Mouse (Mus musculus) MEL (cell line): ENCODE measurements around the gene Tbc1d1. TPM values are rescaled to one million over a fixed set of nuclear protein-coding genes. Genes with fewer than 3 reads are reported as not detected.

Experiments
- DNase-seq: peaks from one replicate; pipeline ENCODE4 v3.0.0; 2011; ENCODE audit warnings: low read depth, low spot score
- H3K27ac ChIP-seq: 2 replicates; pipeline ENCODE4 v1.5.1; 2012; ENCODE audit warnings: low read depth, mild to moderate bottlenecking, control low read depth, low read length, moderate library complexity; ENCODE audit not compliant: control insufficient read depth
- H3K27me3 ChIP-seq, 2 experiments: fragments of 150-350 bp in 1 of 2; sonication (generic) in 1 of 2; 2 replicates each; pipeline ENCODE4 v1.6.1; 2012; ENCODE audit warnings: low read length in 2 of 2, mild to moderate bottlenecking in 2 of 2, improper control_type of control experiment in 1 of 2, moderate library complexity in 1 of 2; ENCODE audit not compliant: insufficient read depth in 2 of 2, control insufficient read depth in 1 of 2
- H3K36me3 ChIP-seq, 2 experiments: 2 replicates each; pipeline ENCODE4 v1.6.1; 2012 to 2014; ENCODE audit warnings: low read length in 2 of 2, improper control_type of control experiment in 1 of 2, inconsistent platforms in 1 of 2, mild to moderate bottlenecking in 1 of 2; ENCODE audit not compliant: insufficient read depth in 2 of 2, control insufficient read depth in 1 of 2
- H3K4me1 ChIP-seq, 2 experiments: fragments of 150-350 bp in 1 of 2; sonication (generic) in 1 of 2; 2 replicates each; pipeline ENCODE4 v1.6.1; 2012; ENCODE audit warnings: low read length in 2 of 2, improper control_type of control experiment in 1 of 2, mild to moderate bottlenecking in 1 of 2; ENCODE audit not compliant: insufficient read depth in 2 of 2, control insufficient read depth in 1 of 2
- H3K4me3 ChIP-seq, 2 experiments: fragments of 150-350 bp in 1 of 2; sonication (generic) in 1 of 2; 2 replicates each; pipeline ENCODE4 v1.5.1; 2012; ENCODE audit warnings: low read depth in 2 of 2, low read length in 2 of 2, mild to moderate bottlenecking in 2 of 2, moderate library complexity in 2 of 2, control low read depth in 1 of 2, improper control_type of control experiment in 1 of 2; ENCODE audit not compliant: control insufficient read depth in 1 of 2, insufficient read depth in 1 of 2
- H3K79me2 ChIP-seq: 2 replicates; pipeline ENCODE4 v1.6.1; 2012; ENCODE audit warnings: mild to moderate bottlenecking, low read length, moderate library complexity; ENCODE audit not compliant: control insufficient read depth, poor library complexity, insufficient read depth
- H3K9ac ChIP-seq: 2 replicates; pipeline ENCODE4 v1.6.1; 2012; ENCODE audit warnings: low read depth, mild to moderate bottlenecking, control low read depth, low read length, moderate library complexity; ENCODE audit not compliant: control insufficient read depth, poor library complexity, severe bottlenecking
- H3K9me3 ChIP-seq: fragments of 150-350 bp; sonication (generic); replicated peaks from 2 replicates; pipeline ENCODE4 v1.6.1; 2012; ENCODE audit warnings: mild to moderate bottlenecking, low read length, improper control_type of control experiment, moderate library complexity; ENCODE audit not compliant: insufficient read depth
- CTCF ChIP-seq, 3 experiments: IDR thresholded peaks in 2 of 3; conservative IDR thresholded peaks in 1 of 3; 2 replicates each; pipeline ENCODE4 v1.5.1; 2011 to 2012; ENCODE audit warnings: low read length in 3 of 3, low read depth in 2 of 3, mild to moderate bottlenecking in 2 of 3, improper control_type of control experiment in 1 of 3, inconsistent platforms in 1 of 3, mixed read lengths in 1 of 3, moderate library complexity in 1 of 3; ENCODE audit not compliant: control insufficient read depth in 1 of 3, insufficient read depth in 1 of 3, poor library complexity in 1 of 3, severe bottlenecking in 1 of 3
- E2F4 ChIP-seq: IDR thresholded peaks from 2 replicates; pipeline ENCODE4 v1.6.1; 2011; ENCODE audit warnings: low read depth, low read length, improper control_type of control experiment, borderline replicate concordance
- JUND ChIP-seq: IDR thresholded peaks from 2 replicates; pipeline ENCODE4 v1.6.1; 2011; ENCODE audit warnings: low read depth, mild to moderate bottlenecking, improper control_type of control experiment, low read length
- NELFE ChIP-seq: IDR thresholded peaks from 2 replicates; pipeline ENCODE4 v1.6.1; 2011; ENCODE audit warnings: low read depth, low read length, improper control_type of control experiment
- POLR2AphosphoS2 ChIP-seq: IDR thresholded peaks from 2 replicates; pipeline ENCODE4 v1.6.1; 2011; ENCODE audit warnings: low read length, improper control_type of control experiment
- POLR2AphosphoS5 ChIP-seq: IDR thresholded peaks from 2 replicates; pipeline ENCODE4 v1.6.1; 2012; ENCODE audit warnings: low read depth, borderline replicate concordance, mild to moderate bottlenecking, inconsistent platforms, low read length, moderate library complexity, mixed read lengths
- SMC3 ChIP-seq: IDR thresholded peaks from 2 replicates; pipeline ENCODE4 v1.6.1; 2011; ENCODE audit warnings: low read depth, low read length, improper control_type of control experiment
- TCF12 ChIP-seq: IDR thresholded peaks from 2 replicates; pipeline ENCODE4 v1.6.1; 2014; ENCODE audit warnings: low read depth, mild to moderate bottlenecking, inconsistent platforms, low read length, improper control_type of control experiment, moderate library complexity
- USF1 ChIP-seq: IDR thresholded peaks from 2 replicates; pipeline ENCODE4 v1.6.1; 2014; ENCODE audit warnings: low read depth, mild to moderate bottlenecking, inconsistent platforms, low read length, improper control_type of control experiment, moderate library complexity
- USF2 ChIP-seq, 2 experiments: IDR thresholded peaks; 2 replicates each; pipeline ENCODE4 v1.6.1; 2011 to 2012; ENCODE audit warnings: improper control_type of control experiment in 2 of 2, low read length in 2 of 2, borderline replicate concordance in 1 of 2, inconsistent platforms in 1 of 2, low read depth in 1 of 2, mild to moderate bottlenecking in 1 of 2; ENCODE audit not compliant: insufficient read depth in 1 of 2
- polyA plus RNA-seq, 2 experiments: library from polyadenylated mRNA; stranded (reverse) in 1 of 2; unstranded in 1 of 2; fragments of >175 nt in 1 of 2; fragments of >200 nt in 1 of 2; gene quantifications; 2 replicates each; pipeline versions ENCODE4 v1.2.1 to v1.2.4; 2012; ENCODE audit warnings: low replicate concordance in 2 of 2, low read depth in 1 of 2; ENCODE audit not compliant: insufficient read length in 2 of 2, insufficient read depth in 1 of 2, missing spikeins in 1 of 2
- total RNA-seq: library from RNA; depleted of rRNA; stranded (reverse); fragments of 300-350 nt; gene quantifications from 2 replicates; pipeline ENCODE4 v1.2.3, GENCODE M21; 2012

The Tbc1d1 gene
- total and polyA plus RNA-seq, 3 experiments: 22.5 to 24.4 TPM; not detected in 1

GRCm38 (mm10) chr5:64297100-64297499 lies 141.0 kb downstream of the Tbc1d1 start:
- no peak overlapping the region for H3K27ac ChIP-seq
- no peaks in the 10 kb centered on the region; a peak in 1 of 4 replicates for H3K36me3 ChIP-seq

GRCm38 (mm10) chr5:64298331-64299036 lies 142.4 kb downstream of the Tbc1d1 start:
- Histone ChIP-seq H3K9ac (no peak overlapping the region), H3K27ac (no peak overlapping the region), H3K4me1 (no peaks in the 10 kb centered on the region), H3K79me2 (no peaks in the 10 kb centered on the region), H3K9me3 (no peaks in the 10 kb centered on the region), H3K4me3 (no peak overlapping the region), H3K27me3 (no peaks in the 10 kb centered on the region), H3K36me3 (no peaks in the 10 kb centered on the region; a peak in 1 of 4 replicates)
- DNase-seq: no peak
- no peak for TF ChIP-seq JUND

More at GRCm38 (mm10) chr5:64297100-64297499, 141.0 kb downstream of the Tbc1d1 start:
- Histone ChIP-seq H3K27me3 (no peaks in the 10 kb centered on the region), H3K9ac (no peak overlapping the region), H3K4me3 (no peak overlapping the region), H3K9me3 (no peaks in the 10 kb centered on the region), H3K4me1 (no peaks in the 10 kb centered on the region), H3K79me2 (no peaks in the 10 kb centered on the region)
- DNase-seq: no peak
- no peak for TF ChIP-seq E2F4
- TF ChIP-seq CTCF (IDR thresholded peaks at IDR 0.05 in 2 of 3, conservative IDR thresholded peaks at IDR 0.05 in 1 of 3; ENCODE audit: control insufficient read depth in 1 of 3, insufficient read depth in 1 of 3, low read depth in 2 of 3, low read length in 3 of 3, poor library complexity in 1 of 3, severe bottlenecking in 1 of 3): no peak
- TF ChIP-seq POLR2AphosphoS2: no peak
- TF ChIP-seq USF1: no peak
- TF ChIP-seq SMC3: no peak
- no peak for TF ChIP-seq USF2 (IDR thresholded peaks at IDR 0.05; ENCODE audit: borderline replicate concordance in 1 of 2, insufficient read depth in 1 of 2, low read depth in 1 of 2, low read length in 2 of 2)
- no peak for TF ChIP-seq POLR2AphosphoS5

GRCm38 (mm10) chr5:64299508-64300324 lies 143.6 kb downstream of the Tbc1d1 start:
- H3K4me3 ChIP-seq: no peak overlapping the region
- H3K9me3 ChIP-seq: no peaks in the 10 kb centered on the region
- H3K27ac ChIP-seq: no peak overlapping the region
- DNase-seq: no peak
- H3K9ac ChIP-seq: no peak overlapping the region
- no peaks in the 10 kb centered on the region; a peak in 1 of 4 replicates for H3K36me3 ChIP-seq
- TF ChIP-seq TCF12 (no peak), NELFE (no peak)
- H3K79me2 ChIP-seq: no peaks in the 10 kb centered on the region
- no peaks in the 10 kb centered on the region for H3K27me3 ChIP-seq
- no peaks in the 10 kb centered on the region for H3K4me1 ChIP-seq
